Comparison of ENCODE assay signal across 27 mouse cellular contexts in the genomic region with DNA sequence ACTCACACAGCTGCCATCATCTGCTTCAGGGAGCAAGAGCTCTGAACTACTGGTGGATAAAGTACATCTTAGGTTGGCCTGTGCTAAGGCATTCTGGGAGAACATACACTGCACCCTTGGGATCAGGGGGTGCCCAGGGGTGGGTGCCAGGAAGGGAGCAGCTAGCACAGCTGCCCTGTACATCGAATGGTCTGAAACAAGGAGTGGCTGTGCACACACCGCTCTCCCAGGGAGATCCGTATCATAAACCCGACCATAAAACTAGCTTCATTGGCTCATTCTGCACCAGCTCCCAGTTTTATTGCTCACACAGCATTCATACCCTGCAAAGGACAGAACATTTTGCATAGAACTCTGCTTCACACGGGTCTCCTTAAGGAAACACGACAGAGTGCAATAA.
A peak's percentile ranks its signal among the peaks of the same experiment; 100 is the strongest.
DNase-seq lines count a peak whose midpoint lies in the region; ATAC-seq and TF ChIP-seq lines count a peak whose summit lies in the region.
"Had no signal": no experiment of that assay in that cellular context is flagged by ENCODE, and none has a peak within 500 bp of the region (broad histone marks: within the 10 kb centered on the region; RNA-seq: fewer than 3 reads in every experiment).

No protein-coding gene starts in this region.

- ATAC-seq in hindbrain, embryonic 13.5 days (ENCODE audit: low FRiP score): no peak
- no peak for ATAC-seq in hindbrain, embryonic 12.5 days (ENCODE audit: low FRiP score)
- ATAC-seq in neural tube, embryonic 13.5 days (ENCODE audit: low read depth): peak; percentile 24; the same call in 1 of the 2 replicates
- ATAC-seq in limb, embryonic 15.5 days (ENCODE audit: insufficient number of reproducible peaks, low FRiP score, low TSS enrichment, low read depth): peak; percentile 67; the same call in 1 of the 2 replicates
- peak; percentile 50; the same call in 1 of the 2 replicates for ATAC-seq in stomach, postnatal 0 days (ENCODE audit: low FRiP score, low TSS enrichment)
- no peak for ATAC-seq in megakaryocyte, adult 5-6 weeks (ENCODE audit: poor library complexity, severe bottlenecking)
- ATAC-seq: activated CD4-positive, CD25-positive, alpha-beta regulatory T cell, adult 4 months; forebrain, postnatal 0 days; hindbrain, embryonic 16.5 days had no signal

- no peak for TF ChIP-seq EP300 in stomach, postnatal 0 days (optimal IDR thresholded peaks at IDR 0.05)

- peaks cover 20% of the 10 kb centered on the region for H3K4me1 ChIP-seq in hindbrain, embryonic 13.5 days (replicated peaks)
- peaks cover 6% of the 10 kb centered on the region for H3K4me1 ChIP-seq in hindbrain, embryonic 12.5 days
- H3K4me1 ChIP-seq in neural tube, embryonic 13.5 days (replicated peaks): peaks cover 54% of the 10 kb centered on the region
- peaks cover 31% of the 10 kb centered on the region for H3K4me1 ChIP-seq in limb, embryonic 15.5 days
- no peaks in the 10 kb centered on the region; the same call in 1 of the 2 replicates for H3K4me1 ChIP-seq in stomach, postnatal 0 days (replicated peaks; ENCODE audit: control insufficient read depth, insufficient read depth)
- H3K4me1 ChIP-seq: liver, embryonic 15.5 days had no signal

- WGBS in hindbrain, embryonic 13.5 days: 88% methylated on average over 6 of the region's 6 CpGs
- WGBS in hindbrain, embryonic 12.5 days: 88% methylated on average over 6 of the region's 6 CpGs
- WGBS in neural tube, embryonic 13.5 days: 22% methylated on average over 6 of the region's 6 CpGs
- 28% methylated on average over 6 of the region's 6 CpGs for WGBS in limb, embryonic 15.5 days
- WGBS in stomach, postnatal 0 days: 60% methylated on average over 6 of the region's 6 CpGs

- peak overlapping the region; percentile 40; the same call in 1 of the 2 replicates for H3K27ac ChIP-seq in hindbrain, embryonic 13.5 days
- no peak overlapping the region for H3K27ac ChIP-seq in hindbrain, embryonic 12.5 days
- H3K27ac ChIP-seq in neural tube, embryonic 13.5 days (replicated peaks): 0 out of 2 replicates have a peak overlapping the region, but pooled peaks have one; percentile 11
- no peak overlapping the region for H3K27ac ChIP-seq in limb, embryonic 15.5 days
- no peak overlapping the region for H3K27ac ChIP-seq in stomach, postnatal 0 days (replicated peaks)
- H3K27ac ChIP-seq: embryonic facial prominence, embryonic 15.5 days; gastrocnemius, adult 2 months; heart, embryonic 13.5 days; liver, embryonic 15.5 days had no signal

- H3K4me2 ChIP-seq in hindbrain, embryonic 13.5 days: no peak overlapping the region
- no peak overlapping the region for H3K4me2 ChIP-seq in hindbrain, embryonic 12.5 days (replicated peaks)
- H3K4me2 ChIP-seq in neural tube, embryonic 13.5 days: no peak overlapping the region
- H3K4me2 ChIP-seq in limb, embryonic 15.5 days: no peak overlapping the region
- no peak overlapping the region for H3K4me2 ChIP-seq in stomach, postnatal 0 days (replicated peaks; ENCODE audit: low read depth)
- H3K4me2 ChIP-seq: embryonic facial prominence, embryonic 15.5 days; heart, embryonic 13.5 days; liver, embryonic 15.5 days had no signal

- no peak for TF ChIP-seq CTCF in stomach, postnatal 0 days (IDR thresholded peaks at IDR 0.05; ENCODE audit: low read depth)

- H3K9me3 ChIP-seq in hindbrain, embryonic 13.5 days: no peaks in the 10 kb centered on the region
- H3K9me3 ChIP-seq in hindbrain, embryonic 12.5 days (replicated peaks): no peaks in the 10 kb centered on the region
- no peaks in the 10 kb centered on the region for H3K9me3 ChIP-seq in neural tube, embryonic 13.5 days
- H3K9me3 ChIP-seq in limb, embryonic 15.5 days: no peaks in the 10 kb centered on the region
- H3K9me3 ChIP-seq in stomach, postnatal 0 days (ENCODE audit: control insufficient read depth, low read length): no peaks in the 10 kb centered on the region
- H3K9me3 ChIP-seq: embryonic facial prominence, embryonic 15.5 days; G1E; heart, embryonic 13.5 days; liver, embryonic 15.5 days had no signal

- intact Hi-C loops in left cerebral cortex, postnatal 25 days (cut with DNase I): no loop called here

- H3K9ac ChIP-seq in hindbrain, embryonic 13.5 days: no peak overlapping the region
- H3K9ac ChIP-seq in hindbrain, embryonic 12.5 days: no peak overlapping the region
- H3K9ac ChIP-seq in neural tube, embryonic 13.5 days: no peak overlapping the region
- no peak overlapping the region for H3K9ac ChIP-seq in limb, embryonic 15.5 days
- no peak overlapping the region for H3K9ac ChIP-seq in stomach, postnatal 0 days (ENCODE audit: low read length)
- H3K9ac ChIP-seq: embryonic facial prominence, embryonic 15.5 days; forebrain, postnatal 0 days; heart, embryonic 13.5 days; liver, embryonic 15.5 days had no signal

- no peak overlapping the region for H3K4me3 ChIP-seq in hindbrain, embryonic 13.5 days
- H3K4me3 ChIP-seq in hindbrain, embryonic 12.5 days: no peak overlapping the region
- H3K4me3 ChIP-seq in neural tube, embryonic 13.5 days: no peak overlapping the region
- no peak overlapping the region for H3K4me3 ChIP-seq in limb, embryonic 15.5 days
- no peak overlapping the region for H3K4me3 ChIP-seq in stomach, postnatal 0 days (ENCODE audit: low read depth, low read length)
- H3K4me3 ChIP-seq: embryonic facial prominence, embryonic 15.5 days; gastrocnemius, adult 2 months; heart, embryonic 13.5 days; layer of hippocampus, adult 2 months; liver, embryonic 15.5 days had no signal

- no peaks in the 10 kb centered on the region for H3K27me3 ChIP-seq in hindbrain, embryonic 13.5 days
- H3K27me3 ChIP-seq in hindbrain, embryonic 12.5 days: no peaks in the 10 kb centered on the region
- no peaks in the 10 kb centered on the region for H3K27me3 ChIP-seq in neural tube, embryonic 13.5 days
- no peaks in the 10 kb centered on the region for H3K27me3 ChIP-seq in limb, embryonic 15.5 days
- no peaks in the 10 kb centered on the region for H3K27me3 ChIP-seq in stomach, postnatal 0 days (ENCODE audit: control insufficient read depth, insufficient read depth, low read length)
- H3K27me3 ChIP-seq: embryonic facial prominence, embryonic 15.5 days; heart, embryonic 13.5 days; liver, embryonic 15.5 days had no signal

- no peaks in the 10 kb centered on the region for H3K36me3 ChIP-seq in hindbrain, embryonic 13.5 days
- no peaks in the 10 kb centered on the region for H3K36me3 ChIP-seq in hindbrain, embryonic 12.5 days
- no peaks in the 10 kb centered on the region for H3K36me3 ChIP-seq in neural tube, embryonic 13.5 days
- no peaks in the 10 kb centered on the region for H3K36me3 ChIP-seq in limb, embryonic 15.5 days
- H3K36me3 ChIP-seq in stomach, postnatal 0 days (ENCODE audit: control insufficient read depth, insufficient read depth, low read length): no peaks in the 10 kb centered on the region
- H3K36me3 ChIP-seq: embryonic facial prominence, embryonic 15.5 days; G1E; heart, embryonic 13.5 days; liver, embryonic 15.5 days had no signal

- no peak for DNase-seq in neural tube, embryonic 10.5 days (ENCODE audit: extremely low spot score, low spot score)
- peak; percentile 56 for DNase-seq in stomach, postnatal 0 days (ENCODE audit: low spot score)
- no peak for DNase-seq in left cerebral cortex, postnatal 25 days (ENCODE audit: low spot score in 2 of 2)
- DNase-seq: adrenal gland, postnatal 25 days; cerebellum, adult 11-12 months; cerebellum, postnatal 25 days; forebrain, postnatal 0 days; gastrocnemius, adult 2 months; heart, adult 18-20 months; heart, postnatal 36 days; kidney, adult 8-10 months; layer of hippocampus, postnatal 36 days; lung, postnatal 10 days; midbrain, embryonic 14.5 days; thymus, adult 18-20 months had no signal

Comparison
In these comparisons a context has a peak if more than half of its experiments do, and no peak if none do; other contexts are left out.
1. H3K27ac ChIP-seq: peak in hindbrain, embryonic 13.5 days (single experiment) and neural tube, embryonic 13.5 days (single experiment); none in hindbrain, embryonic 12.5 days (single experiment), limb, embryonic 15.5 days (single experiment) and stomach, postnatal 0 days (single experiment).
2. ATAC-seq: peak in neural tube, embryonic 13.5 days (single experiment), limb, embryonic 15.5 days (single experiment) and stomach, postnatal 0 days (single experiment); none in hindbrain, embryonic 13.5 days (single experiment), hindbrain, embryonic 12.5 days (single experiment) and megakaryocyte, adult 5-6 weeks (single experiment).